Mouse (Mus musculus): ENCODE measurements around the gene Nploc4. TPM values are rescaled to one million over a fixed set of nuclear protein-coding genes. Genes with fewer than 3 reads are reported as not detected.

Nploc4 gene
- total and polyA plus RNA-seq, 2 experiments: 24.6 to 58.9 TPM

DNA sequence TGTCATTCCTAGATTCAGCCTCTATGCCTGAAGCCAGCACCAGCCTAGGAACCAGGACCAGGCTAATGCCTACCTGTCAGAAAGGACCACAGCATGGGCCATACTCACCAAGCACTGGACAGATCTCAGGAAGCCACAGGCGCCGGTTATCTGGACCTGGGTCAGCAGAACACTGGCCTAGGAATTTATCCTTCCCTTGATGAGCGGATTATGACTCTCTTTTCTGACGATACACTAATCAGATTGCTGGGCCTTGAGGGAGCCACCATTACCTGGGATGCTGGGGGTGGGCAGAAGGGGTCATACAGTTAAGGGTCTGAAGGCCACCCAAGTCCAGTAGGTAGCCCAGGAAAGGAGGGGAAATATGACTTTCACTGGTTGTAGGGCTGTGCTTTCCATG is 15.8 kb upstream of the Nploc4 start, which contains the start of gene Pde6g:
Pde6g (minus strand) TSS at position 195 of the 400 bp plus-strand sequence.
- no peak for DNase-seq (ENCODE audit: extremely low read depth, low read depth, low spot score)
- no peak within 1 kb of the TSS for H3K9ac ChIP-seq (ENCODE audit: low read depth, low read length)
- no peaks in the 10 kb centered on the region for H3K27me3 ChIP-seq (ENCODE audit: control insufficient read depth, insufficient read depth, low read length)
- H3K79me2 ChIP-seq (ENCODE audit: control insufficient read depth, insufficient read depth, low read length): 0 out of 2 replicates have a peak, but pooled peaks cover 2% of the 10 kb centered on the region
- TF ChIP-seq CTCF (IDR thresholded peaks at IDR 0.05; ENCODE audit: low read depth, low read length) (no peak), POLR2A (IDR thresholded peaks at IDR 0.05; ENCODE audit: extremely low read depth, insufficient read depth, low read length) (no peak)
- 84% methylated on average over 4 of the region's 4 CpGs for WGBS
- peaks cover 1% of the 10 kb centered on the region; the same call in 1 of the 2 replicates for H3K4me1 ChIP-seq (ENCODE audit: control insufficient read depth, insufficient read depth, low read length)
- no peaks in the 10 kb centered on the region for H3K36me3 ChIP-seq (ENCODE audit: control insufficient read depth, insufficient read depth, low read length)
- H3K4me3 ChIP-seq (ENCODE audit: insufficient read depth, low read depth, low read length): no peak within 1 kb of the TSS
- H3K27ac ChIP-seq (replicated peaks; ENCODE audit: insufficient read depth, low read depth, low read length): no peak within 1 kb of the TSS

DNA sequence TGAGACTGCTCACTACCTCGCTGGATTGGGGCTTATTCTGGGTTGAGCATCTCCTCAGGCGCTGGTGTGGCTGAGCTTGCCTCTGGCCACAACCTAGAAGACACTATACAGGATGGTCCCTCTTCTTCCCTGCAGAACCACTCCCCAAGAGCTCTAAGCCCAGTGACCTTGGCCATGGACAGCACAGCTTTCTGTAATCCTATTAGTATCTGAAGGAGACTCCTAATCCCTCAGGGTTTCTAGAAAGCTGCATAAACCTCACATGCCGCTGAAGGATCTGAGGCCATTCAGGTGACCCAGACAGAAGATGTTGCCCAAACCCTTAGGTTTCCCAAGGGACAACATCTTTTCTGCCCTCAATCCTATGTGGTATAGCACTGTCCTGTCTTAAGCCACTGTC is 14.7 kb upstream of the Nploc4 start:
- WGBS: 83% methylated on average over 3 of the region's 3 CpGs
- TF ChIP-seq CTCF (IDR thresholded peaks at IDR 0.05; ENCODE audit: low read depth, low read length): no peak
- no peak for TF ChIP-seq POLR2A (IDR thresholded peaks at IDR 0.05; ENCODE audit: extremely low read depth, insufficient read depth, low read length)

GRCm38 (mm10) chr11:120447179-120447578 is 9.7 kb upstream of the Nploc4 start:
- no peak for DNase-seq (ENCODE audit: extremely low read depth, low read depth, low spot score)
- TF ChIP-seq CTCF (IDR thresholded peaks at IDR 0.05; ENCODE audit: low read depth, low read length) (no peak), POLR2A (IDR thresholded peaks at IDR 0.05; ENCODE audit: extremely low read depth, insufficient read depth, low read length) (no peak)
- H3K27ac ChIP-seq (replicated peaks; ENCODE audit: insufficient read depth, low read depth, low read length): no peak overlapping the region
- peaks cover 9% of the 10 kb centered on the region for H3K4me1 ChIP-seq (ENCODE audit: control insufficient read depth, insufficient read depth, low read length)
- H3K4me3 ChIP-seq (ENCODE audit: insufficient read depth, low read depth, low read length): no peak overlapping the region
- H3K27me3 ChIP-seq (ENCODE audit: control insufficient read depth, insufficient read depth, low read length): no peaks in the 10 kb centered on the region
- WGBS: 92% methylated on average over 7 of the region's 7 CpGs
- H3K9ac ChIP-seq (ENCODE audit: low read depth, low read length): no peak overlapping the region
- no peaks in the 10 kb centered on the region for H3K36me3 ChIP-seq (ENCODE audit: control insufficient read depth, insufficient read depth, low read length)
- H3K79me2 ChIP-seq (ENCODE audit: control insufficient read depth, insufficient read depth, low read length): no peaks in the 10 kb centered on the region

More for the DNA sequence above, 14.7 kb upstream of the Nploc4 start:
- H3K9ac ChIP-seq (ENCODE audit: low read depth, low read length): no peak overlapping the region
- H3K4me1 ChIP-seq (ENCODE audit: control insufficient read depth, insufficient read depth, low read length): no peaks in the 10 kb centered on the region
- DNase-seq (ENCODE audit: extremely low read depth, low read depth, low spot score): no peak
- H3K79me2 ChIP-seq (ENCODE audit: control insufficient read depth, insufficient read depth, low read length): no peaks in the 10 kb centered on the region
- H3K27me3 ChIP-seq (ENCODE audit: control insufficient read depth, insufficient read depth, low read length): no peaks in the 10 kb centered on the region
- no peak overlapping the region for H3K4me3 ChIP-seq (ENCODE audit: insufficient read depth, low read depth, low read length)
- H3K36me3 ChIP-seq (ENCODE audit: control insufficient read depth, insufficient read depth, low read length): no peaks in the 10 kb centered on the region
- H3K27ac ChIP-seq (replicated peaks; ENCODE audit: insufficient read depth, low read depth, low read length): no peak overlapping the region

- H3K4me3 ChIP-seq (ENCODE audit: insufficient read depth, low read depth, low read length): no peak overlapping the region
- peaks cover 9% of the 10 kb centered on the region for H3K4me1 ChIP-seq (ENCODE audit: control insufficient read depth, insufficient read depth, low read length)
- H3K36me3 ChIP-seq (ENCODE audit: control insufficient read depth, insufficient read depth, low read length): no peaks in the 10 kb centered on the region
- TF ChIP-seq POLR2A (IDR thresholded peaks at IDR 0.05; ENCODE audit: extremely low read depth, insufficient read depth, low read length) (no peak), CTCF (IDR thresholded peaks at IDR 0.05; ENCODE audit: low read depth, low read length) (no peak)
- no peak overlapping the region for H3K9ac ChIP-seq (ENCODE audit: low read depth, low read length)
- no peak for DNase-seq (ENCODE audit: extremely low read depth, low read depth, low spot score)
- H3K27me3 ChIP-seq (ENCODE audit: control insufficient read depth, insufficient read depth, low read length): no peaks in the 10 kb centered on the region
- H3K79me2 ChIP-seq (ENCODE audit: control insufficient read depth, insufficient read depth, low read length): no peaks in the 10 kb centered on the region
- H3K27ac ChIP-seq (replicated peaks; ENCODE audit: insufficient read depth, low read depth, low read length): no peak overlapping the region
- 82% methylated on average over 3 of the region's 3 CpGs for WGBS
Measured at GRCm38 (mm10) chr11:120445475-120445874, 8.0 kb upstream of the Nploc4 start.

DNA sequence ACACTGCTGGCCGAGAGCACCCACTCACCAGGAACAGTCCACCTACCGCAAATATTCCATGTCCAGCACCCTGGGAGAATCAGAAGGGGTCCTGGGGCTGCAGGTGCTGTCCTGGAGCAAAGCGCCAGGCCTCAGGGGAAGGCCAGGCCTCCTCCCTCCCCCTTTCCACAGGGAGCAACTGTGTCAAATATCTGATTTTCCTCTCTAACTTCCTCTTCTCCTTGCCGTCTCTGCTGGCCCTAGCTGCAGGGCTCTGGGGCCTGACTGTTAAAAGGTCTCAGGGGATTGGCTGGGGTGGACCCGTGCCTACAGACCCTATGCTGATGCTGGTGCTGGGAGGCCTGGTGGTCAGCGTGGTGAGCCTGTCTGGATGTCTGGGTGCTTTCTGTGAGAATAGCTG is 6.6 kb upstream of the Nploc4 start:
- H3K27ac ChIP-seq (replicated peaks; ENCODE audit: insufficient read depth, low read depth, low read length): no peak overlapping the region
- H3K36me3 ChIP-seq (ENCODE audit: control insufficient read depth, insufficient read depth, low read length): no peaks in the 10 kb centered on the region
- TF ChIP-seq CTCF (IDR thresholded peaks at IDR 0.05; ENCODE audit: low read depth, low read length) (no peak), POLR2A (IDR thresholded peaks at IDR 0.05; ENCODE audit: extremely low read depth, insufficient read depth, low read length) (no peak)
- DNase-seq (ENCODE audit: extremely low read depth, low read depth, low spot score): no peak
- peaks cover 9% of the 10 kb centered on the region for H3K4me1 ChIP-seq (ENCODE audit: control insufficient read depth, insufficient read depth, low read length)
- H3K9ac ChIP-seq (ENCODE audit: low read depth, low read length): no peak overlapping the region
- WGBS: 82% methylated on average over 6 of the region's 6 CpGs
- no peaks in the 10 kb centered on the region for H3K79me2 ChIP-seq (ENCODE audit: control insufficient read depth, insufficient read depth, low read length)
- H3K4me3 ChIP-seq (ENCODE audit: insufficient read depth, low read depth, low read length): no peak overlapping the region
- no peaks in the 10 kb centered on the region for H3K27me3 ChIP-seq (ENCODE audit: control insufficient read depth, insufficient read depth, low read length)

- no peaks in the 10 kb centered on the region for H3K36me3 ChIP-seq (ENCODE audit: control insufficient read depth, insufficient read depth, low read length)
- H3K9ac ChIP-seq (ENCODE audit: low read depth, low read length): no peak overlapping the region
- DNase-seq (ENCODE audit: extremely low read depth, low read depth, low spot score): peak; percentile 91
- TF ChIP-seq POLR2A (IDR thresholded peaks at IDR 0.05; ENCODE audit: extremely low read depth, insufficient read depth, low read length) (no peak), CTCF (IDR thresholded peaks at IDR 0.05; ENCODE audit: low read depth, low read length) (peak; percentile 37)
- peak overlapping the region; percentile 64 for H3K27ac ChIP-seq (replicated peaks; ENCODE audit: insufficient read depth, low read depth, low read length)
- H3K79me2 ChIP-seq (ENCODE audit: control insufficient read depth, insufficient read depth, low read length): no peaks in the 10 kb centered on the region
- peaks cover 13% of the 10 kb centered on the region for H3K4me1 ChIP-seq (ENCODE audit: control insufficient read depth, insufficient read depth, low read length)
- H3K27me3 ChIP-seq (ENCODE audit: control insufficient read depth, insufficient read depth, low read length): no peaks in the 10 kb centered on the region
- no peak overlapping the region for H3K4me3 ChIP-seq (ENCODE audit: insufficient read depth, low read depth, low read length)
- 49% methylated on average over 3 of the region's 3 CpGs for WGBS
Measured at GRCm38 (mm10) chr11:120442765-120443280, 5.3 kb upstream of the Nploc4 start.
